Mouse (Mus musculus): ENCODE data around the gene Dbt. TPM values are rescaled to one million over a fixed set of nuclear protein-coding genes. Genes with fewer than 3 reads are reported as not detected.

Gene Dbt
- polyA plus RNA-seq (2014; fragmentation: Nextera tagmentation; extraction: Ambion mirVana) = 13.8 and 17.2 TPM in 2 replicates

DNA sequence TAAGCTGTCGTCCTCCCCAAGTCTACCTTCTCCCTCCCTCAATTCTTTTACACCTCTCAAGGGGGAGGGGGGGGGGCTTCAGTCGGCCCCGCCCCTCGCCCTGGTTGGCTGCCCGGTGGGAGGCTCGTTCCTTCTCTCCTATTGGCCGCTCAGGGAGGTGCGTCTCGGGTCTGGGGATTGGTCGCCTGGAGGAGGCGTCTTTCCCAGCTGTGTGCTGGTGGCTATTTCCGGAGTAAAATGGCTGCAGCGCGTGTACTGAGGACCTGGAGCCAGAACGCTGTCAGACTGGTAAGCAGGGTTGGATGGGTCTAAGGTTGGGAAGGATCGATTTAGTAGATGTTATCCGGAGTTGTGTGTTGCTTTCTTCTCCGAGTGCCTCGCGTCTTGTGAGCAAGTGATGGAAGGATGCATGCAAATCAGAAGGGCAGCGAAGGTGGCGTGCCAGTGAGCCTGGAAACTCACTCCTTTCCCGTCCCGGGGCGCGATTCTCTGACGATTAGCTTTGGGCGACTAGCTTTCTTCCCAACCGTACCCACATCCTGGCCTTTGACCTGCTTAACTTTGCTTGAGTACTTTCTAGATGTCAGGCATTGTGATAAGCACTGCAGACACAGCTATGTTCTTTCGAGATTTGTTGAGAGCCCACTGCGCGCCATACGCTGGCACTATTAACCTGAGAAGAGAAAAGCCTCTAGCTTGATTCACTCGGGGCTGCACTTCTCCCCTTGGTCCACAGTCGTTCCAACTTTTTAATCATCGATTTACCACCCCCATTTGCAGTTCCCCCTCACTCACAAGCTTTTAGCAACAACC lies at the start of gene Dbt:
Gene Dbt (plus strand): TSS at position 167 of the 813 bp plus-strand sequence.
- Histone ChIP-seq H3K4me3 (ENCODE audit: low read depth, low read length) (peak within 1 kb of the TSS; percentile 60), H3K9ac (ENCODE audit: low read length) (peak within 1 kb of the TSS; percentile 51), H3K36me3 (ENCODE audit: control insufficient read depth, insufficient read depth, low read length) (peaks cover 3% of the 10 kb centered on the region; the same call in 1 of the 2 replicates), H3K27ac (ENCODE audit: low read depth) (no peak within 1 kb of the TSS), H3K4me2 (ENCODE audit: low read length) (peak within 1 kb of the TSS; percentile 65), H3K9me3 (ENCODE audit: control insufficient read depth, low read length) (no peaks in the 10 kb centered on the region), H3K27me3 (replicated peaks; ENCODE audit: control insufficient read depth, insufficient read depth, low read length) (no peaks in the 10 kb centered on the region), H3K4me1 (replicated peaks; ENCODE audit: control insufficient read depth, insufficient read depth, low read length) (peaks cover 8% of the 10 kb centered on the region)
- DNase-seq (ENCODE audit: low spot score) (peak; percentile 89), ATAC-seq (replicated peaks; ENCODE audit: low FRiP score, low TSS enrichment, low read depth) (peak; percentile 96)
- under 1% methylated on average over 36 of the region's 36 CpGs for WGBS

DNA sequence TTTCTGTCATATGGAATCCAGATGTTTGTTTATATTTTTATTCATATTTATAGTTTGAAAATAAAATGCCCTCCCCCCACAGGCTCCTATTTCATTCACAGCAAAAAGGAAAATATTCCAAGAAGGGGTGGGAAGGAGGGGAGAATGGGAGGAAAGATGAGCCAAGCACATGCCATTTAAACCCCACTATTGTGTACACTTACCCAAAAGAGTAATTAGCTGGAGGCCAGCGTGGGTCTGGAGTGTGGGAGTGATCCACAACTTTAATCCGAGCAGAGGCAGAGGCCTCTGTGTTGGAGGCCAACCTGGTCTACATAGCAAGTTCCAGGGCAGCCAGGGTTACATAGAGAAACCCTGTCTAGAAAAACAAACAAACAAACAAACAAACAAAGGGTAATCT lies 48.6 kb upstream of the Dbt start:
- Histone ChIP-seq H3K4me1 (replicated peaks; ENCODE audit: control insufficient read depth, insufficient read depth, low read length) (no peaks in the 10 kb centered on the region), H3K4me3 (ENCODE audit: low read depth, low read length) (no peak overlapping the region), H3K27me3 (replicated peaks; ENCODE audit: control insufficient read depth, insufficient read depth, low read length) (no peaks in the 10 kb centered on the region), H3K4me2 (ENCODE audit: low read length) (no peak overlapping the region), H3K9ac (ENCODE audit: low read length) (no peak overlapping the region), H3K36me3 (ENCODE audit: control insufficient read depth, insufficient read depth, low read length) (no peaks in the 10 kb centered on the region), H3K9me3 (ENCODE audit: control insufficient read depth, low read length) (no peaks in the 10 kb centered on the region), H3K27ac (ENCODE audit: low read depth) (no peak overlapping the region)
- 47% methylated on average over 2 of the region's 2 CpGs for WGBS
- DNase-seq (ENCODE audit: low spot score) (no peak), ATAC-seq (replicated peaks; ENCODE audit: low FRiP score, low TSS enrichment, low read depth) (no peak)

DNA sequence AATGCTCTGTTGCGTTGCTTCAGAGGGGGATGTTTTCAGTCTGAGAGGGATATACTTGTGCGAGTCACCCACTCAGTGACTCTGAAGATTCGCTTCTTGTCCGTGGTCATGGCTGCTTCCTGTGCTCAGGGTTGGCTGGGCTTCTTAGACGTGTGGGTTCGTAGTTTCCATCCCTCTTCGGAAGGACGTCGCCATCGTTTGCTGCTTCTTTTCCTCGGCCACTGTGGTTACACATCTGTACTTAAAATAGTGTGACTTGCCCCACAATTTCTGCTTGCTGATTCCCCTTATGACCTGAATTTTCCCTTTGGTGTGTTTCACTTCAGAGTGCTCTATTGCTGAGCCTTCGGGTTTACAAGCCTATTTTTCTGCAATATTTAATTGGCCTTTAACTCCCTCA lies 47.2 kb upstream of the Dbt start:
- 86% methylated on average over 12 of the region's 12 CpGs for WGBS
- ATAC-seq (replicated peaks; ENCODE audit: low FRiP score, low TSS enrichment, low read depth) = no peak

DNA sequence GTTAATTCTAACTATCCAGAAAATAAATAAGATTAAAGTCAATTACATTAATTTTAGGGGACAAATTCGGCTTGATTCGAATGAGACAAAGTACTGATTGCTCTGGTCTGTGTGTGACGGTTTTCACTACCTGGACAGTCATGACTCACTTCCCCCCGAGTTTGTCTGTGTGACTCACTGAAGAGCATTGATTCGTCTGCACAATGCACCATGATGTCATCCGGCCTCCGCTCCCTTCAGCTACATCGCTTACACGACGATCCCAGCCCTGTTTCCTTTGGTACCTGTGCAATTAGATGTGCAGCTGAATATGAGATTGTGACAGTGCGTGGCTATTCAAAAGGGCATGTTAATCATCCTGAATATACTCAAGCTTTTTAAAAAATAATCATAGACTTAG lies 38.3 kb upstream of the Dbt start:
- H3K9me3 ChIP-seq (ENCODE audit: control insufficient read depth, low read length) = no peaks in the 10 kb centered on the region
- 69% methylated on average over 11 of the region's 11 CpGs for WGBS
- H3K4me2 ChIP-seq (ENCODE audit: low read length) = no peak overlapping the region
- no peak overlapping the region for H3K27ac ChIP-seq (ENCODE audit: low read depth)
- no peak overlapping the region for H3K4me3 ChIP-seq (ENCODE audit: low read depth, low read length)
- H3K4me1 ChIP-seq (replicated peaks; ENCODE audit: control insufficient read depth, insufficient read depth, low read length) = no peaks in the 10 kb centered on the region
- no peak for ATAC-seq (replicated peaks; ENCODE audit: low FRiP score, low TSS enrichment, low read depth)
- H3K27me3 ChIP-seq (replicated peaks; ENCODE audit: control insufficient read depth, insufficient read depth, low read length) = no peaks in the 10 kb centered on the region
- no peak for DNase-seq (ENCODE audit: low spot score)
- no peak overlapping the region for H3K9ac ChIP-seq (ENCODE audit: low read length)
- no peaks in the 10 kb centered on the region for H3K36me3 ChIP-seq (ENCODE audit: control insufficient read depth, insufficient read depth, low read length)

More for the DNA sequence above, 47.2 kb upstream of the Dbt start:
- Histone ChIP-seq H3K9ac (ENCODE audit: low read length) (no peak overlapping the region), H3K36me3 (ENCODE audit: control insufficient read depth, insufficient read depth, low read length) (no peaks in the 10 kb centered on the region), H3K27ac (ENCODE audit: low read depth) (no peak overlapping the region), H3K4me1 (replicated peaks; ENCODE audit: control insufficient read depth, insufficient read depth, low read length) (no peaks in the 10 kb centered on the region), H3K4me3 (ENCODE audit: low read depth, low read length) (no peak overlapping the region), H3K9me3 (ENCODE audit: control insufficient read depth, low read length) (no peaks in the 10 kb centered on the region), H3K27me3 (replicated peaks; ENCODE audit: control insufficient read depth, insufficient read depth, low read length) (no peaks in the 10 kb centered on the region), H3K4me2 (ENCODE audit: low read length) (no peak overlapping the region)
- no peak for DNase-seq (ENCODE audit: low spot score)

DNA sequence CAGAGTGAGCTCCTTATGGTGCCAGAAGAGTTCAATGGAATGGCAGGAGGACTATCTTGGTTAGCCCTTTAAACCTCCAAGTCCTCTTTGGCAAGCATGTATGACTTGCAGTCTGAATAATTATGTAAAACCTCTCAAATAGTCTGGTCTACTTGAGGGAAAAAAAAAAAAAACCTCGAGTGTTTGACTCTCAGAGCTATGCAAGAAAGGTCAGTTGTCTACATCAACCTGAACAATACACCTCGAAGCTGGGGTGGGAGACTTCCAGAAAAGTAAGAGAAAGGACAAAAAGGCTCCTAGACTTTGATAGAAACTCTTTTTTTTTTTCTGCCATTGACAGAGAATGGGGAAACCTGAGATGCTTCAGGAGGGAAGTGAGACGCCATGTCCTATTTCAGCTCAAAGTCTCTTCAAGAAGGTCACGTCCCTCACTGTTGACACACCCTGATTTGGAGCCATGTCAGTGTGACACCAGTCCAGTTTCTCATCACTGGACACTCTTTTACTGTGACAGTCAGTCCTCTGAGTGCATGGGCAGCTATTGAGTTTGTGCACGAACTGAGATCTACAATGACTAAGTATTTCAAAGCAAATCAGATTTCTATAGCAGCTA lies 36.1 kb upstream of the Dbt start:
- Histone ChIP-seq H3K4me3 (ENCODE audit: low read depth, low read length) (no peak overlapping the region), H3K27me3 (replicated peaks; ENCODE audit: control insufficient read depth, insufficient read depth, low read length) (no peaks in the 10 kb centered on the region), H3K9me3 (ENCODE audit: control insufficient read depth, low read length) (no peaks in the 10 kb centered on the region), H3K36me3 (ENCODE audit: control insufficient read depth, insufficient read depth, low read length) (no peaks in the 10 kb centered on the region), H3K9ac (ENCODE audit: low read length) (no peak overlapping the region), H3K4me2 (ENCODE audit: low read length) (no peak overlapping the region), H3K27ac (ENCODE audit: low read depth) (no peak overlapping the region), H3K4me1 (replicated peaks; ENCODE audit: control insufficient read depth, insufficient read depth, low read length) (no peaks in the 10 kb centered on the region)
- ATAC-seq (replicated peaks; ENCODE audit: low FRiP score, low TSS enrichment, low read depth) (no peak), DNase-seq (ENCODE audit: low spot score) (no peak)
- WGBS = 56% methylated on average over 5 of the region's 5 CpGs

DNA sequence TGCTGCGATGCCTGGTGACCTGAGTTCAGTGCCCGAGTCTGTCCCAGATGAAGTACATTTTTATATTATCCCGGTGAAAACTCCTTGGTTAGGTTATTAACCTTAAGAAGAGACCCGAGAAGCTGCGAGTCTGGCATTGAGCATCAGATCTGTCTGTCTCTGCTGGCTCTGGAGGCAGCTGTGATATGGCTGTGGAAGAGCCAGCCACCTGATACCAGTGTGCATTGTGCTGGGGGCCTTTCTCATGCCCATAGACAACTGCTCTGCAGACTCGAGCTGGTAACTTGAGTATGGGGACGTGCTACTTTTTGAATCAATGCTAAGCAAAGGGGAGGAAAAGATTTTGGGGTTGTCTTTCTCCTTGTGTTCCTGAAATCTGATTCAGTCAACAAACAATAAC lies 35.5 kb upstream of the Dbt start:
- ATAC-seq (replicated peaks; ENCODE audit: low FRiP score, low TSS enrichment, low read depth) = no peak
- Histone ChIP-seq H3K36me3 (ENCODE audit: control insufficient read depth, insufficient read depth, low read length) (no peaks in the 10 kb centered on the region), H3K4me2 (ENCODE audit: low read length) (no peak overlapping the region), H3K9ac (ENCODE audit: low read length) (no peak overlapping the region), H3K4me3 (ENCODE audit: low read depth, low read length) (no peak overlapping the region), H3K4me1 (replicated peaks; ENCODE audit: control insufficient read depth, insufficient read depth, low read length) (no peaks in the 10 kb centered on the region), H3K27me3 (replicated peaks; ENCODE audit: control insufficient read depth, insufficient read depth, low read length) (no peaks in the 10 kb centered on the region), H3K27ac (ENCODE audit: low read depth) (no peak overlapping the region), H3K9me3 (ENCODE audit: control insufficient read depth, low read length) (no peaks in the 10 kb centered on the region)
- no peak for DNase-seq (ENCODE audit: low spot score)
- 85% methylated on average over 7 of the region's 7 CpGs for WGBS

DNA sequence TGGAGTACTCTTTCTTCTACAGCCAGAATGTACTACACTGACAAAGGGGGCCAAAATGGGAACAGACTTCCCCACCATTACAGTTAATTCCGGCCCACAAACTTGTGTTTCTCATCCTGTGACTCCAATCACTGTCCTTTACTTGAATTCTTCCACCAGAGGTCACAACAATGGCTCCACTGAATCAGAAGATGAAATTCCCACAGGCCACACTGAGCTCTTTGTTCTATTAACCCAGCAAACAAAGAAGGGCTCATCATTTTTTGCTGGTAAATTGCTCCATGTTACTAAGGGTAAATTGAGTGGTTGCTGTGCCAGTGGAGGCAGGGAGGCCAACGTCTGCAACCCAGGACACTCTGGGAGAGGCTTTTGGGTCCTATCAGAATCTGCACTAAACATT lies 32.8 kb upstream of the Dbt start:
- Histone ChIP-seq H3K9me3 (ENCODE audit: control insufficient read depth, low read length) (no peaks in the 10 kb centered on the region), H3K36me3 (ENCODE audit: control insufficient read depth, insufficient read depth, low read length) (no peaks in the 10 kb centered on the region), H3K27ac (ENCODE audit: low read depth) (peak overlapping the region; percentile 18; the same call in 1 of the 2 replicates), H3K27me3 (replicated peaks; ENCODE audit: control insufficient read depth, insufficient read depth, low read length) (no peaks in the 10 kb centered on the region), H3K9ac (ENCODE audit: low read length) (no peak overlapping the region), H3K4me3 (ENCODE audit: low read depth, low read length) (no peak overlapping the region), H3K4me2 (ENCODE audit: low read length) (no peak overlapping the region), H3K4me1 (replicated peaks; ENCODE audit: control insufficient read depth, insufficient read depth, low read length) (no peaks in the 10 kb centered on the region)
- DNase-seq (ENCODE audit: low spot score) (no peak), ATAC-seq (replicated peaks; ENCODE audit: low FRiP score, low TSS enrichment, low read depth) (no peak)
- 79% methylated on average over 2 of the region's 2 CpGs for WGBS

DNA sequence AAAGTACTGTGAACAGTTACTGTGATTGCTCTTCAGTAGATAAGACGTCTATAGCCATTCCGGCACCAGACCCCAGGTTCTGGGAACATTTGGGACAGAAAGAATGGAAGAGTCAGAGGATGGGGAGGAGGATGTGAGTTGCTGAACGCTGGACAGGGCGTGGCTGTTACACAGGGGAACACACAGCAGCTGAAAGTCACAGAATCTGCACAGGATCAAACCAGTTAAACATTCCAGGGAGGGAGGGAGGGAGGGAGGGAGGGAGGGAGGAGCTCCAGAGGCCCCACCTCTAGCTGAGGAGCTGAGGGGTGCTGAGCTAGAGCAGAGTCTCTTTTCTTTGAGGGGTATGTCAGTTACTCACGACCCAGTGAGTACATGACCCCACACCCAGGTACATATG lies 31.9 kb upstream of the Dbt start:
- H3K9me3 ChIP-seq (ENCODE audit: control insufficient read depth, low read length) = no peaks in the 10 kb centered on the region
- H3K4me2 ChIP-seq (ENCODE audit: low read length) = no peak overlapping the region
- H3K27ac ChIP-seq (ENCODE audit: low read depth) = peak overlapping the region; percentile 18; the same call in 1 of the 2 replicates
- no peaks in the 10 kb centered on the region for H3K36me3 ChIP-seq (ENCODE audit: control insufficient read depth, insufficient read depth, low read length)
- peak; percentile 27; the same call in 1 of the 2 replicates for ATAC-seq (replicated peaks; ENCODE audit: low FRiP score, low TSS enrichment, low read depth)
- H3K4me1 ChIP-seq (replicated peaks; ENCODE audit: control insufficient read depth, insufficient read depth, low read length) = no peaks in the 10 kb centered on the region
- no peak overlapping the region for H3K9ac ChIP-seq (ENCODE audit: low read length)
- H3K4me3 ChIP-seq (ENCODE audit: low read depth, low read length) = no peak overlapping the region
- no peak for DNase-seq (ENCODE audit: low spot score)
- H3K27me3 ChIP-seq (replicated peaks; ENCODE audit: control insufficient read depth, insufficient read depth, low read length) = no peaks in the 10 kb centered on the region
- WGBS = 31% methylated on average over 5 of the region's 5 CpGs
